Mouse (Mus musculus) natural killer cell, adult 2 months (primary cell): ENCODE measurements around the gene Gid4.
"Not testable (repeated sequence)": the region's sequence is repeated elsewhere in the genome, so short reads cannot be mapped to it uniquely, and the experiment has no call there.

Experiments
- DNase-seq, 2 experiments: peaks; one replicate each; pipeline ENCODE4 v3.0.0; 2022; ENCODE audit warnings: low spot score in 2 of 2

Gid4 gene

GRCm38 (mm10) chr11:60427628-60428027 is 10.7 kb downstream of the Gid4 start:
- no peak for DNase-seq

- no peak for DNase-seq
These were observed 16.6 kb downstream of the Gid4 start for GRCm38 (mm10) chr11:60433501-60433900.

GRCm38 (mm10) chr11:60435133-60435532 is 18.2 kb downstream of the Gid4 start:
- DNase-seq, result no peak

GRCm38 (mm10) chr11:60436618-60437017 is 19.7 kb downstream of the Gid4 start:
- no peak for DNase-seq

GRCm38 (mm10) chr11:60439621-60440020 is 22.7 kb downstream of the Gid4 start:
- DNase-seq, result not testable (repeated sequence)

GRCm38 (mm10) chr11:60440176-60440575 is 23.2 kb downstream of the Gid4 start:
- DNase-seq, result no peak

GRCm38 (mm10) chr11:60442896-60443295 is 26.0 kb downstream of the Gid4 start:
- DNase-seq, result no peak

GRCm38 (mm10) chr11:60444007-60444406 is 27.1 kb downstream of the Gid4 start:
- no peak for DNase-seq

GRCm38 (mm10) chr11:60454080-60454744 is 37.3 kb downstream of the Gid4 start, which contains the start of gene Drg2:
Gene Drg2, plus strand, starts transcription at chr11:60454591.
- DNase-seq, result peak; percentile 83 to 89

- DNase-seq, result no peak
These were observed 37.8 kb downstream of the Gid4 start for GRCm38 (mm10) chr11:60454745-60455087.

- DNase-seq, result no peak
These were observed 41.0 kb downstream of the Gid4 start for GRCm38 (mm10) chr11:60457973-60458372.

- DNase-seq, result peak; percentile 26 to 39
These were observed 49.0 kb downstream of the Gid4 start for GRCm38 (mm10) chr11:60465943-60466380.

- DNase-seq, result no peak
These were observed 52.1 kb downstream of the Gid4 start, which contains the start of gene Myo15 for GRCm38 (mm10) chr11:60469039-60469438. Gene Myo15, plus strand, starts transcription at chr11:60469339.

GRCm38 (mm10) chr11:60470743-60471142 is 53.8 kb downstream of the Gid4 start:
- no peak for DNase-seq

- DNase-seq, result no peak
These were observed 57.6 kb downstream of the Gid4 start for GRCm38 (mm10) chr11:60474534-60474933.

- no peak for DNase-seq
These were observed 58.9 kb downstream of the Gid4 start for GRCm38 (mm10) chr11:60475668-60476362.

- no peak for DNase-seq
These were observed 61.2 kb downstream of the Gid4 start for GRCm38 (mm10) chr11:60478121-60478520.

GRCm38 (mm10) chr11:60486267-60486666 is 69.3 kb downstream of the Gid4 start:
- no peak for DNase-seq

GRCm38 (mm10) chr11:60492726-60493125 is 75.8 kb downstream of the Gid4 start:
- no peak for DNase-seq

GRCm38 (mm10) chr11:60495692-60496091 is 78.7 kb downstream of the Gid4 start:
- DNase-seq, result no peak
